Mouse (Mus musculus) stomach, embryonic 16.5 days (tissue): Measurements from ENCODE around the gene Vars. TPM values are rescaled to one million over a fixed set of nuclear protein-coding genes. Genes with fewer than 3 reads are reported as not detected.
"Not testable (repeated sequence)": the region's sequence is repeated elsewhere in the genome, so short reads cannot be mapped to it uniquely, and the experiment has no call there.

Experiments
- ATAC-seq: fragments of 200-750 bp; cut with Nextera tagmentation; 2 replicates; pipeline ENCODE4 v1.8.0; 2017; ENCODE audit warnings: moderate number of reproducible peaks, moderate TSS enrichment; ENCODE audit not compliant: insufficient read depth, low FRiP score
- H3K27ac ChIP-seq: fragments of 300-500 bp; sonication (generic); 2 replicates; pipeline ENCODE4 v1.5.1; 2014; ENCODE audit warnings: low read length
- H3K27me3 ChIP-seq: fragments of 300-500 bp; sonication (generic); 2 replicates; pipeline ENCODE4 v1.6.1; 2014; ENCODE audit warnings: low read length, control low read depth, mixed read lengths; ENCODE audit not compliant: control insufficient read depth, insufficient read depth
- H3K36me3 ChIP-seq: fragments of 300-500 bp; sonication (generic); 2 replicates; pipeline ENCODE4 v1.6.1; 2014; ENCODE audit warnings: low read length; ENCODE audit not compliant: control insufficient read depth, insufficient read depth
- H3K4me1 ChIP-seq: fragments of 300-500 bp; sonication (generic); 2 replicates; pipeline ENCODE4 v1.6.1; 2014; ENCODE audit warnings: low read length, control low read depth, mixed read lengths; ENCODE audit not compliant: control insufficient read depth, insufficient read depth
- H3K4me2 ChIP-seq: fragments of 300-500 bp; sonication (generic); 2 replicates; pipeline ENCODE4 v1.6.1; 2014; ENCODE audit warnings: low read depth, low read length, mixed read lengths
- H3K4me3 ChIP-seq: fragments of 300-500 bp; sonication (generic); replicated peaks from 2 replicates; pipeline ENCODE4 v1.5.1; 2014; ENCODE audit warnings: mild to moderate bottlenecking, low read length
- H3K9ac ChIP-seq: fragments of 300-500 bp; sonication (generic); 2 replicates; pipeline ENCODE4 v1.6.1; 2014; ENCODE audit warnings: low read length
- H3K9me3 ChIP-seq: fragments of 300-500 bp; sonication (generic); replicated peaks from 2 replicates; pipeline ENCODE4 v1.6.1; 2016; ENCODE audit warnings: low read length, control low read depth; ENCODE audit not compliant: control insufficient read depth
- WGBS: fragments of 180-500 bp; shearing (Covaris S2); extraction: QIAGEN DNeasy Blood & Tissue Kit; methylation state at CpG from one replicate; pipeline ENCODE4 v1.1.7; 2014; 5-methylcytosine and 5-hydroxymethylcytosine counted together
- polyA plus RNA-seq: library from polyadenylated mRNA; unstranded; fragments of >200 nt; fragmentation: Nextera tagmentation; extraction: Ambion mirVana; gene quantifications from 2 replicates; pipeline ENCODE4 v1.2.1, GENCODE M21; 2015

Gene Vars
- polyA plus RNA-seq, 1 experiment from 2014 or later: 82.1 TPM

- Histone ChIP-seq H3K9me3 (no peaks in the 10 kb centered on the region), H3K4me1 (peaks cover 18% of the 10 kb centered on the region), H3K4me2 (no peak overlapping the region), H3K27ac (no peak overlapping the region), H3K4me3 (no peak overlapping the region), H3K9ac (no peak overlapping the region), H3K27me3 (no peaks in the 10 kb centered on the region), H3K36me3 (no peaks in the 10 kb centered on the region)
- ATAC-seq: no peak
- 84% methylated on average over 11 of the region's 11 CpGs for WGBS
These were observed 30.5 kb downstream of the Vars start for GRCm38 (mm10) chr17:35031272-35031671.

- H3K4me2 ChIP-seq: no peak overlapping the region
- ATAC-seq: no peak
- 79% methylated on average over 7 of the region's 7 CpGs for WGBS
- no peak overlapping the region for H3K27ac ChIP-seq
- H3K36me3 ChIP-seq: no peaks in the 10 kb centered on the region
- peaks cover 14% of the 10 kb centered on the region for H3K4me1 ChIP-seq
- H3K27me3 ChIP-seq: no peaks in the 10 kb centered on the region
- no peaks in the 10 kb centered on the region for H3K9me3 ChIP-seq
- H3K4me3 ChIP-seq: no peak overlapping the region
- no peak overlapping the region for H3K9ac ChIP-seq
These were observed 31.1 kb downstream of the Vars start for GRCm38 (mm10) chr17:35031880-35032279.

- no peak overlapping the region for H3K9ac ChIP-seq
- no peaks in the 10 kb centered on the region for H3K9me3 ChIP-seq
- H3K4me2 ChIP-seq: no peak overlapping the region
- H3K36me3 ChIP-seq: no peaks in the 10 kb centered on the region
- WGBS: 67% methylated on average over 8 of the region's 8 CpGs
- H3K27ac ChIP-seq: no peak overlapping the region
- H3K4me1 ChIP-seq: peaks cover 10% of the 10 kb centered on the region
- no peaks in the 10 kb centered on the region for H3K27me3 ChIP-seq
- H3K4me3 ChIP-seq: no peak overlapping the region
- ATAC-seq: no peak
These were observed 31.6 kb downstream of the Vars start for GRCm38 (mm10) chr17:35032323-35032870.

- not testable (repeated sequence) for H3K4me3 ChIP-seq, H3K4me1 ChIP-seq, H3K36me3 ChIP-seq, ATAC-seq, H3K9me3 ChIP-seq, H3K27ac ChIP-seq, H3K9ac ChIP-seq, H3K4me2 ChIP-seq, H3K27me3 ChIP-seq
- 56% methylated on average over 1 of the region's 1 CpGs for WGBS
These were observed 32.9 kb downstream of the Vars start for GRCm38 (mm10) chr17:35033703-35034102.

- H3K9me3 ChIP-seq: no peaks in the 10 kb centered on the region
- H3K36me3 ChIP-seq: no peaks in the 10 kb centered on the region
- H3K4me3 ChIP-seq: no peak overlapping the region
- H3K27me3 ChIP-seq: no peaks in the 10 kb centered on the region
- ATAC-seq: no peak
- whole genome bisulfite sequencing: 60% methylated on average over 6 of the region's 6 CpGs
- no peak overlapping the region for H3K27ac ChIP-seq
- H3K4me1 ChIP-seq: 0 out of 2 replicates have a peak, but pooled peaks cover under 1% of the 10 kb centered on the region
- no peak overlapping the region for H3K9ac ChIP-seq
- H3K4me2 ChIP-seq: no peak overlapping the region
These were observed 34.1 kb downstream of the Vars start for GRCm38 (mm10) chr17:35034896-35035295.

GRCm38 (mm10) chr17:35039121-35039873 lies 38.5 kb downstream of the Vars start:
- peaks cover 6% of the 10 kb centered on the region; the same call in 1 of the 2 replicates for H3K4me1 ChIP-seq
- H3K9ac ChIP-seq: no peak overlapping the region
- H3K36me3 ChIP-seq: no peaks in the 10 kb centered on the region
- H3K4me3 ChIP-seq: no peak overlapping the region
- no peak overlapping the region for H3K4me2 ChIP-seq
- no peak for ATAC-seq
- H3K27ac ChIP-seq: no peak overlapping the region
- no peaks in the 10 kb centered on the region for H3K9me3 ChIP-seq
- H3K27me3 ChIP-seq: no peaks in the 10 kb centered on the region
- 83% methylated on average over 11 of the region's 11 CpGs for WGBS

- ATAC-seq: no peak
- H3K4me2 ChIP-seq: no peak overlapping the region
- H3K36me3 ChIP-seq: no peaks in the 10 kb centered on the region
- H3K9me3 ChIP-seq: no peaks in the 10 kb centered on the region
- H3K27ac ChIP-seq: peak overlapping the region; percentile 99
- H3K4me1 ChIP-seq: peaks cover 38% of the 10 kb centered on the region
- H3K4me3 ChIP-seq: no peak overlapping the region
- no peaks in the 10 kb centered on the region for H3K27me3 ChIP-seq
- H3K9ac ChIP-seq: no peak overlapping the region
- 65% methylated on average over 4 of the region's 4 CpGs for WGBS
These were observed 43.0 kb downstream of the Vars start for GRCm38 (mm10) chr17:35043794-35044193.

- H3K36me3 ChIP-seq: no peaks in the 10 kb centered on the region
- H3K27me3 ChIP-seq: no peaks in the 10 kb centered on the region
- H3K4me1 ChIP-seq: peaks cover 48% of the 10 kb centered on the region
- 69% methylated on average over 7 of the region's 7 CpGs for WGBS
- H3K4me2 ChIP-seq: peak overlapping the region; percentile 100
- peak overlapping the region; percentile 67 for H3K4me3 ChIP-seq
- peak overlapping the region; percentile 99 for H3K27ac ChIP-seq
- no peaks in the 10 kb centered on the region for H3K9me3 ChIP-seq
- no peak for ATAC-seq
- peak overlapping the region; percentile 95 for H3K9ac ChIP-seq
These were observed 44.4 kb downstream of the Vars start for GRCm38 (mm10) chr17:35044904-35045806.
